Mouse (Mus musculus): ENCODE measurements around the gene Pdhx. TPM values are rescaled to one million over a fixed set of nuclear protein-coding genes. Genes with fewer than 3 reads are reported as not detected.
A peak's percentile ranks its signal among the peaks of the same experiment; 100 is the strongest.

Gene Pdhx
- polyA plus RNA-seq, 1 experiment from 2014 or later: 36.7 TPM

- H3K4me1 ChIP-seq: peaks cover 9% of the 10 kb centered on the region; the same call in 1 of the 2 replicates
- no peak overlapping the region for H3K4me3 ChIP-seq (replicated peaks)
- H3K4me2 ChIP-seq (replicated peaks): no peak overlapping the region
- H3K27me3 ChIP-seq: no peaks in the 10 kb centered on the region
- no peaks in the 10 kb centered on the region for H3K36me3 ChIP-seq
- no peak overlapping the region for H3K9ac ChIP-seq
- ATAC-seq (ENCODE audit: insufficient number of reproducible peaks, low FRiP score, low TSS enrichment, low read depth): no peak
- no peaks in the 10 kb centered on the region for H3K9me3 ChIP-seq (replicated peaks)
- H3K27ac ChIP-seq (replicated peaks): peak overlapping the region; percentile 23
- 59% methylated on average over 6 of the region's 6 CpGs for WGBS
These were observed 86.2 kb downstream of the Pdhx start for GRCm38 (mm10) chr2:102986964-102987707.

GRCm38 (mm10) chr2:102986424-102986823 lies 86.9 kb downstream of the Pdhx start:
- Histone ChIP-seq H3K4me3 (replicated peaks) (no peak overlapping the region), H3K4me2 (replicated peaks) (no peak overlapping the region), H3K27me3 (no peaks in the 10 kb centered on the region), H3K4me1 (peaks cover 9% of the 10 kb centered on the region; the same call in 1 of the 2 replicates), H3K9ac (no peak overlapping the region), H3K36me3 (no peaks in the 10 kb centered on the region), H3K9me3 (replicated peaks) (no peaks in the 10 kb centered on the region), H3K27ac (replicated peaks) (peak overlapping the region; percentile 23; the same call in 1 of the 2 replicates)
- 58% methylated on average over 3 of the region's 3 CpGs for WGBS
- ATAC-seq (ENCODE audit: insufficient number of reproducible peaks, low FRiP score, low TSS enrichment, low read depth): no peak

DNA sequence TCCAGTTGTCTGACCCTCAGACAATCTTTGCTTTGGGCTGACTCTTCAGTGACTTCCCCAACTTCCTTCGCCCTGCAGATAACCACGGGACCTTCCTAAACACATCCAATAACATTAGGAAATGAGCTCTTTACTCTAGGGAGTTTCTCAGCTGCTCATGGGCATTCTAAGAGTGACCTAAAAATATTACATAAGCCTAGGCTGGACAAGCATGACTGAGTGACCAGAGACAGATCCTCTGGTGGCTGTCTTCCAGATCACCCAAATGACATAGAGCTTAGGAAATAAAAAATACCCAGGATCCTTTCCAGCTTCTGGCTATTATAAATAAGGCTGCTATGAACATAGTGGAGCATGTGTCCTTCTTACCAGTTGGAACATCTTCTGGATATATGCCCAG lies 90.5 kb downstream of the Pdhx start:
- Histone ChIP-seq H3K9ac (no peak overlapping the region), H3K27me3 (no peaks in the 10 kb centered on the region), H3K4me1 (no peaks in the 10 kb centered on the region), H3K4me3 (replicated peaks) (no peak overlapping the region), H3K4me2 (replicated peaks) (no peak overlapping the region), H3K27ac (replicated peaks) (no peak overlapping the region), H3K9me3 (replicated peaks) (no peaks in the 10 kb centered on the region), H3K36me3 (no peaks in the 10 kb centered on the region)
- ATAC-seq (ENCODE audit: insufficient number of reproducible peaks, low FRiP score, low TSS enrichment, low read depth): no peak
- 84% methylated on average over 2 of the region's 2 CpGs for WGBS

DNA sequence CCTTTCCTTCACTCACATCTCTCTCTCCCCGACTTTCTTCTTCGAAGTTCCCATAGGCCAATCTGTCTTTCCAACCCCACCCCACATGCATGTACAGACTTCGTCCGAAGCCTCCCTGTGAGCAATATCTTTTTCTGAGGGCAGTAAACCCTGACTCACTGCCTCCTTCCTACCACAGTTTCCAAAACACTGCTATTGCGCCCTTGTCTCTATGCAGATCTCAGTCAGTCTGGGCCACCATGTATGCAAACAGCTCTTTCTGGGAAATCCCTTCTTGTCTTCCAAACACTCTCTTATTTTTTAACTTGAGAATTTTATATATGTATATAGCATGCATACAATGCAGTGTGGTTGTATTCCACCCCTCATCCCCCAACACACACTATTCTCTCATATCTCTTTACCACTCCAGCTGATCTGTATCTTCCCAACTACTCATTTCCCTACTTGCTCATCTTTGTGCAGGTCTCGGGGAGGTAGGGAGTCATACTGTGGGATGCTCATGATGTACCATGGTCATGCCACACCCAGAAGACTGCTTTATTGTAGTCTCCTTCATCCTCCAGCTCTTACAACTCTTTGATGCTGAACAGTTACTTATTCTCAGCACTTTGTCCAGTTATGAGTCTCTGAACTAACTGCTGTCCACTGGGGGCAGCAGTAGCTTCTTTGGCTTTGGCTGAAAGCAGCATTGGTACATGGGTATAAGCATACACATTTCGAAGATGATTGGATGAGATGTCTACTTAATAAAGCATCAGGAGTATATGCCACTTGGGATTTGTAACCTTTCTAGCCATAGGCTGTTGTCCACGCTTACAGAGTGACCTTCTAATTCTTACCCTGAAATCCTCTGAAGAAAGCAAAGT lies 91.6 kb downstream of the Pdhx start:
- WGBS: 80% methylated on average over 8 of the region's 8 CpGs
- no peak overlapping the region for H3K9ac ChIP-seq
- no peaks in the 10 kb centered on the region for H3K36me3 ChIP-seq
- no peaks in the 10 kb centered on the region for H3K9me3 ChIP-seq (replicated peaks)
- H3K4me1 ChIP-seq: no peaks in the 10 kb centered on the region
- no peaks in the 10 kb centered on the region for H3K27me3 ChIP-seq
- no peak overlapping the region for H3K4me2 ChIP-seq (replicated peaks)
- ATAC-seq (ENCODE audit: insufficient number of reproducible peaks, low FRiP score, low TSS enrichment, low read depth): no peak
- no peak overlapping the region for H3K27ac ChIP-seq (replicated peaks)
- H3K4me3 ChIP-seq (replicated peaks): no peak overlapping the region

GRCm38 (mm10) chr2:102980870-102981269 lies 92.4 kb downstream of the Pdhx start:
- Histone ChIP-seq H3K27me3 (no peaks in the 10 kb centered on the region), H3K4me2 (replicated peaks) (no peak overlapping the region), H3K9ac (no peak overlapping the region), H3K4me1 (no peaks in the 10 kb centered on the region), H3K27ac (replicated peaks) (no peak overlapping the region), H3K36me3 (no peaks in the 10 kb centered on the region), H3K9me3 (replicated peaks) (no peaks in the 10 kb centered on the region), H3K4me3 (replicated peaks) (no peak overlapping the region)
- 54% methylated on average over 2 of the region's 2 CpGs for WGBS
- no peak for ATAC-seq (ENCODE audit: insufficient number of reproducible peaks, low FRiP score, low TSS enrichment, low read depth)

GRCm38 (mm10) chr2:102979519-102979918 lies 93.8 kb downstream of the Pdhx start:
- Histone ChIP-seq H3K27me3 (no peaks in the 10 kb centered on the region), H3K27ac (replicated peaks) (no peak overlapping the region), H3K36me3 (no peaks in the 10 kb centered on the region), H3K4me2 (replicated peaks) (no peak overlapping the region), H3K9me3 (replicated peaks) (no peaks in the 10 kb centered on the region), H3K9ac (no peak overlapping the region), H3K4me1 (no peaks in the 10 kb centered on the region), H3K4me3 (replicated peaks) (no peak overlapping the region)
- WGBS: 86% methylated on average over 2 of the region's 2 CpGs
- ATAC-seq (ENCODE audit: insufficient number of reproducible peaks, low FRiP score, low TSS enrichment, low read depth): no peak

DNA sequence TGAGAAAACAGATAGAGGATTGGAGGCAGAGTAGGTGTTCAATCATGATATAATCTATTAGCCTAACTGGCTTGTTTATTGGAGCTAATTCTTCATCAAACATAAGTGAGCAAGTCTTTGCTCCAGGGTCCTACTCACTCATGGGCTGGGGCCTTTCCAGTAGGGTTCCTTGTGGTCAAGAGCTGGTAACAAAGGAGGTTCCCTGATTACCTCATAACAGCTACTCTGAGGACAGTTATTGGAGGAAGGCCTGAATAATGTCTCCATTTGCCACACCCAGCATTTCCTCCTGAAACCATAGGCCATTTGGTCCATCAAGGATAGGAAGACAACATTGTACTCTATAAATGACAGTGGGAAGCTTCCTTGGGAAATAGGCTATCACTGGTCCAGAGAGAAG lies 94.2 kb downstream of the Pdhx start:
- no peak overlapping the region for H3K27ac ChIP-seq (replicated peaks)
- no peak overlapping the region for H3K4me2 ChIP-seq (replicated peaks)
- no peak overlapping the region for H3K4me3 ChIP-seq (replicated peaks)
- no peaks in the 10 kb centered on the region for H3K9me3 ChIP-seq (replicated peaks)
- no peak overlapping the region for H3K9ac ChIP-seq
- H3K4me1 ChIP-seq: no peaks in the 10 kb centered on the region
- H3K27me3 ChIP-seq: no peaks in the 10 kb centered on the region
- H3K36me3 ChIP-seq: no peaks in the 10 kb centered on the region
- ATAC-seq (ENCODE audit: insufficient number of reproducible peaks, low FRiP score, low TSS enrichment, low read depth): no peak

DNA sequence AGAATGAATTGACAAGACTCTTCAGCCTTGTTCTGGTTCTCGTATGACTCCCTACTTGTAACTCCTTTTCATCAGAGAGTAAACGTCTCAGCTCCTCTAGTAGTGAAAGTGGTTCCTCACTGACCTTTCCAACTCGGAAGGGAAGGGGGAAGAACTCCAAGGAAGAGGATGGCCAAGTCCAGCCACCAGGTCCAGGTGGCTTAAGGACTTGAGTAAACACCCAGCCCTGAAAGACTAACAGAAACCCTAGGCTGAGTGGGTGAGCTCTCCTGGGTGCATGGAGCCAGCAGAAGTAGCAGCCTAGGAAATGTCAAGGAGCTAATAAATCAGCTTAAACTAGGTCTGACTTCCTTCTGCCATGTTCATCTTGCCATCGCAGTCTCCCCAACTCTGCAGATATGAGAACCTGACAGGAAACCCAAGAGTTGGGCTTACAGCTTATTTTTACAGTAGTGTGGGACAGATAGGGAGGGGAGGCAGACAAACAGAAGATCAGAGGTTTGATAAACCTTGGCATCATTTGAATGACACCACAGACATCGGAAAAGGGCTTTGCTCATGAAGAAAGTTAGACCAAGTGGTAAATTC lies 97.9 kb downstream of the Pdhx start:
- no peak overlapping the region for H3K4me3 ChIP-seq (replicated peaks)
- no peak overlapping the region for H3K9ac ChIP-seq
- no peaks in the 10 kb centered on the region for H3K27me3 ChIP-seq
- H3K27ac ChIP-seq (replicated peaks): no peak overlapping the region
- WGBS: 85% methylated on average over 5 of the region's 5 CpGs
- H3K4me2 ChIP-seq (replicated peaks): no peak overlapping the region
- H3K4me1 ChIP-seq: no peaks in the 10 kb centered on the region
- no peaks in the 10 kb centered on the region for H3K36me3 ChIP-seq
- H3K9me3 ChIP-seq (replicated peaks): no peaks in the 10 kb centered on the region
- no peak for ATAC-seq (ENCODE audit: insufficient number of reproducible peaks, low FRiP score, low TSS enrichment, low read depth)

- no peak overlapping the region for H3K4me2 ChIP-seq (replicated peaks)
- no peaks in the 10 kb centered on the region for H3K9me3 ChIP-seq (replicated peaks)
- 88% methylated on average over 3 of the region's 3 CpGs for WGBS
- no peaks in the 10 kb centered on the region for H3K27me3 ChIP-seq
- no peak overlapping the region for H3K4me3 ChIP-seq (replicated peaks)
- H3K9ac ChIP-seq: no peak overlapping the region
- no peaks in the 10 kb centered on the region for H3K4me1 ChIP-seq
- ATAC-seq (ENCODE audit: insufficient number of reproducible peaks, low FRiP score, low TSS enrichment, low read depth): no peak
- H3K36me3 ChIP-seq: no peaks in the 10 kb centered on the region
- H3K27ac ChIP-seq (replicated peaks): no peak overlapping the region
These were observed 100.2 kb downstream of the Pdhx start for GRCm38 (mm10) chr2:102973115-102973514.

DNA sequence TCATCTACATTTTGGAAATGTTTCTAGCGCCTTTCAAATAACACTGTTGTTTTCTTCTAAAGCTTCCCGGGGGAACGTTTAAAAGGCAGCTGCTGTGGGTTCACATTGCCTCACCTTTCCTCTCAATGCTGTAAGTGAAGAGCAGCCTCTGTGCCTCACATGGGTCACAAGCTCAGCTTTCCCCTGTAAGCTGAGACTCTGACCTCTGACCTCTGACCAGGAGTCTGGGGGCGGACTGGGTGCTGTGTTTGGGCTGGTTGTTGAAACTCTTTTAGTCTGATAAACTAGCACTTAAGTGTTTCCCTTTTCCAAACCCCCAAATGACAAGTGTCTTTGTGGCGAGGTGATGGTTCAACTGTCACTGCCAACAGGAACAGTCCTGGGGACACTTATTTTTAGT lies 100.7 kb downstream of the Pdhx start:
- Histone ChIP-seq H3K4me1 (no peaks in the 10 kb centered on the region), H3K9ac (no peak overlapping the region), H3K27ac (replicated peaks) (no peak overlapping the region), H3K36me3 (no peaks in the 10 kb centered on the region), H3K27me3 (no peaks in the 10 kb centered on the region), H3K4me2 (replicated peaks) (no peak overlapping the region), H3K4me3 (replicated peaks) (no peak overlapping the region), H3K9me3 (replicated peaks) (no peaks in the 10 kb centered on the region)
- ATAC-seq (ENCODE audit: insufficient number of reproducible peaks, low FRiP score, low TSS enrichment, low read depth): no peak
- 28% methylated on average over 5 of the region's 5 CpGs for WGBS

GRCm38 (mm10) chr2:102971951-102972350 lies 101.4 kb downstream of the Pdhx start:
- H3K36me3 ChIP-seq: no peaks in the 10 kb centered on the region
- no peak overlapping the region for H3K4me2 ChIP-seq (replicated peaks)
- no peak overlapping the region for H3K27ac ChIP-seq (replicated peaks)
- no peaks in the 10 kb centered on the region for H3K9me3 ChIP-seq (replicated peaks)
- H3K4me1 ChIP-seq: no peaks in the 10 kb centered on the region
- ATAC-seq (ENCODE audit: insufficient number of reproducible peaks, low FRiP score, low TSS enrichment, low read depth): no peak
- no peaks in the 10 kb centered on the region for H3K27me3 ChIP-seq
- H3K4me3 ChIP-seq (replicated peaks): no peak overlapping the region
- H3K9ac ChIP-seq: no peak overlapping the region

All from embryonic facial prominence, embryonic 15.5 days (tissue).